Mouse (Mus musculus): Measurements from ENCODE around the gene Rps6kb1. TPM values are rescaled to one million over a fixed set of nuclear protein-coding genes. Genes with fewer than 3 reads are reported as not detected.

Gene Rps6kb1
- total and polyA plus RNA-seq, 2 experiments from 2014 or later: 51.8 to 69.2 TPM

GRCm38 (mm10) chr11:86490782-86491181 is 53.8 kb downstream of the Rps6kb1 start:
- WGBS: 89% methylated on average over 1 of the region's 1 CpGs
- H3K9me3 ChIP-seq (ENCODE audit: low read length): no peaks in the 10 kb centered on the region

DNA sequence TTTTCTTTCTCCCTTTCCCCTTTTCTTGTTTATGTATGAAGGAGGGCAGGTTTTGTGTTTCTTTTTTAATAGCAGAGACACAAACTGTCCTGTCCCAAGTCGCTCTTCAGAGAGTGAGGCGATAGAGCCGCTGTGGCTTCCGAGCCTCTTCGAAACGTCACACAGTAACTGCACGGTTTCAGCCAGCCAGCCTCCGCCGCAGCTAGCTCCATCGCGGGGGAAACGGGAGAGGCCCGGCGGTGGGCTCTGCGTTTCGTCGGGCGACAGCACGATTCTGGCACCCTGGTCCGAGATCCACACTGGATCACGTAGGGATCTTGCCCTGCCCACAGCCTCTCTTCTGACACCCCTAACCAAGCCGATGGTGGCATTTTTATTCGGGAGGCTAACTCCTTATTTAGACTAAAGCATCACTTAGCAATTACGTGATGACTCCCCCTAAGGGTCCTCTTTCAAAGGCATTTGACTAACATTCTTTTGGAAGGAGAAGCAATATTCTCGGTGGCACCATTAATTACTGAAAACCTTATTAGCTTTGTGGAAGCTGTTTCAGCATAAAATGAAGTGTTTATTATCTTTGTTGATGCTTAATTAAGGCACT is 59.6 kb downstream of the Rps6kb1 start:
- DNase-seq (peak; percentile 74), ATAC-seq (peak; percentile 59)
- Histone ChIP-seq H3K36me3 (ENCODE audit: insufficient read depth) (peaks cover 6% of the 10 kb centered on the region; the same call in 1 of the 2 replicates), H3K4me2 (ENCODE audit: low read depth) (peak overlapping the region; percentile 64), H3K9me3 (ENCODE audit: low read length) (no peaks in the 10 kb centered on the region), H3K27ac (ENCODE audit: low read depth, low read length) (peak overlapping the region; percentile 80), H3K4me1 (ENCODE audit: insufficient read depth) (peaks cover 9% of the 10 kb centered on the region), H3K4me3 (ENCODE audit: low read depth, low read length) (peak overlapping the region; percentile 62), H3K9ac (peak overlapping the region; percentile 69), H3K27me3 (ENCODE audit: insufficient read depth, low read length) (no peaks in the 10 kb centered on the region)
- peak; percentile 16; the same call in 1 of the 2 replicates for TF ChIP-seq CTCF (IDR thresholded peaks at IDR 0.05; ENCODE audit: low read depth)
- WGBS: under 1% methylated on average over 25 of the region's 25 CpGs

More at GRCm38 (mm10) chr11:86490782-86491181, 53.8 kb downstream of the Rps6kb1 start:
- DNase-seq (no peak), ATAC-seq (no peak)
- H3K36me3 ChIP-seq (ENCODE audit: insufficient read depth): peaks cover 13% of the 10 kb centered on the region
- no peaks in the 10 kb centered on the region for H3K27me3 ChIP-seq (ENCODE audit: insufficient read depth, low read length)
- H3K4me1 ChIP-seq (ENCODE audit: insufficient read depth): peaks cover 5% of the 10 kb centered on the region
- no peak overlapping the region for H3K4me2 ChIP-seq (ENCODE audit: low read depth)
- no peak overlapping the region for H3K27ac ChIP-seq (ENCODE audit: low read depth, low read length)
- no peak for TF ChIP-seq CTCF (IDR thresholded peaks at IDR 0.05; ENCODE audit: low read depth)
- H3K9ac ChIP-seq: no peak overlapping the region
- H3K4me3 ChIP-seq (ENCODE audit: low read depth, low read length): no peak overlapping the region

GRCm38 (mm10) chr11:86484101-86484868 is 60.3 kb downstream of the Rps6kb1 start, which contains the start of gene Rnft1:
TSS of gene Rnft1 (plus strand) at chr11:86484657.
- Histone ChIP-seq H3K27ac (ENCODE audit: low read depth, low read length) (peak within 1 kb of the TSS; percentile 80), H3K27me3 (ENCODE audit: insufficient read depth, low read length) (no peaks in the 10 kb centered on the region), H3K4me2 (ENCODE audit: low read depth) (peak within 1 kb of the TSS; percentile 64), H3K36me3 (ENCODE audit: insufficient read depth) (peaks cover under 1% of the 10 kb centered on the region; the same call in 1 of the 2 replicates), H3K9ac (peak within 1 kb of the TSS; percentile 69), H3K4me3 (ENCODE audit: low read depth, low read length) (peak within 1 kb of the TSS; percentile 62), H3K9me3 (ENCODE audit: low read length) (no peaks in the 10 kb centered on the region), H3K4me1 (ENCODE audit: insufficient read depth) (peaks cover 9% of the 10 kb centered on the region)
- peak; percentile 18; the same call in 1 of the 2 replicates for TF ChIP-seq CTCF (IDR thresholded peaks at IDR 0.05; ENCODE audit: low read depth)
- WGBS: under 1% methylated on average over 68 of the region's 68 CpGs
- peak; percentile 97 for ATAC-seq
- DNase-seq: peak; percentile 97

- Histone ChIP-seq H3K9me3 (ENCODE audit: low read length) (no peaks in the 10 kb centered on the region), H3K27ac (ENCODE audit: low read depth, low read length) (peak overlapping the region; percentile 30; the same call in 1 of the 2 replicates), H3K36me3 (ENCODE audit: insufficient read depth) (no peaks in the 10 kb centered on the region), H3K4me1 (ENCODE audit: insufficient read depth) (0 out of 2 replicates have a peak, but pooled peaks cover 8% of the 10 kb centered on the region), H3K4me3 (ENCODE audit: low read depth, low read length) (no peak overlapping the region), H3K9ac (no peak overlapping the region), H3K4me2 (ENCODE audit: low read depth) (peak overlapping the region; percentile 11; the same call in 1 of the 2 replicates), H3K27me3 (ENCODE audit: insufficient read depth, low read length) (no peaks in the 10 kb centered on the region)
- no peak for DNase-seq
- 46% methylated on average over 3 of the region's 3 CpGs for WGBS
- TF ChIP-seq CTCF (IDR thresholded peaks at IDR 0.05; ENCODE audit: low read depth): no peak
- no peak for ATAC-seq
These were observed 71.0 kb downstream of the Rps6kb1 start for GRCm38 (mm10) chr11:86473576-86473975.

DNA sequence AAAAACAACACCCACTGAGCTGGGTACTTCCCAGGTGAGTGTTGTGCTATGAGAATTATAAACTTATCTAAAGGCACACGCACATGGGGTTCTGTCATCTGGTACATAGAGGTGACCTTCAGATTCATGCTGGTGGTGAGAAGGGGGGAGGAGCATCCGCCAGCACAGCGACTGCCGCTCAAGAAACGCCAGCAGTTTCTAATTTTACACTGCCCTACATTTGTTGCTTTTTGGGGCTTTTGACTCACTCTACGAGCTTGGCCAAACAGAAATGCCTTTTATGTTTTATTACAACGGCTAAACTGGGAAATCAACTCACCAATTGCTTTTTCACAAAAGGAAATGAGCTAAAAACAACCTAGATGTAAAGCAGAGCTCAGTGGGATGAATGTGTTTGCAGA is 71.8 kb downstream of the Rps6kb1 start:
- Histone ChIP-seq H3K27ac (ENCODE audit: low read depth, low read length) (peak overlapping the region; percentile 30), H3K27me3 (ENCODE audit: insufficient read depth, low read length) (no peaks in the 10 kb centered on the region), H3K4me1 (ENCODE audit: insufficient read depth) (0 out of 2 replicates have a peak, but pooled peaks cover 8% of the 10 kb centered on the region), H3K4me2 (ENCODE audit: low read depth) (peak overlapping the region; percentile 11), H3K9me3 (ENCODE audit: low read length) (no peaks in the 10 kb centered on the region), H3K9ac (0 out of 2 replicates have a peak overlapping the region, but pooled peaks have one; percentile 0), H3K4me3 (ENCODE audit: low read depth, low read length) (no peak overlapping the region), H3K36me3 (ENCODE audit: insufficient read depth) (no peaks in the 10 kb centered on the region)
- 11% methylated on average over 7 of the region's 7 CpGs for WGBS
- peak; percentile 41 for DNase-seq
- peak; percentile 55; the same call in 1 of the 2 replicates for ATAC-seq
- no peak for TF ChIP-seq CTCF (IDR thresholded peaks at IDR 0.05; ENCODE audit: low read depth)

DNA sequence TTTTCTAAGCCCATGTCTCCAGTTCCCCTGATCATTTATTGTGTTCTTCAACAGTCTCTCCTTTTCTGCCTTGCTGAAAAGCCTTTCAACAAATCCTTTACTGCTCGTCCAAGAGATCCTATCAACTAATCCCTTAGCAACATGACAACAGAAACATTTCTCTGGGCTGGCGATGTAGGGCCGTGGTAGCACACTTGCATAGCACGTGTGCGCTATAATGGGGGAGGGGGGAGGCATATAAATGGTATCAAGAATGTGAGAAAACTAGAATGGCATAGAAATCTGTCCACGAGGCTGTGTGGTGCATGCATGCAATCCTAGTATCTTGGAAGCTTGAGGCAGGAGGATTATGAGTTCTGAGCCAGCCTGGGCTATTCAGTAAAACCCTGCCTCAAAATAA is 72.8 kb downstream of the Rps6kb1 start:
- H3K27me3 ChIP-seq (ENCODE audit: insufficient read depth, low read length): no peaks in the 10 kb centered on the region
- 0 out of 2 replicates have a peak, but pooled peaks cover 8% of the 10 kb centered on the region for H3K4me1 ChIP-seq (ENCODE audit: insufficient read depth)
- H3K9ac ChIP-seq: no peak overlapping the region
- DNase-seq (peak; percentile 31), ATAC-seq (peak; percentile 76)
- H3K4me2 ChIP-seq (ENCODE audit: low read depth): no peak overlapping the region
- TF ChIP-seq CTCF (IDR thresholded peaks at IDR 0.05; ENCODE audit: low read depth): no peak
- no peak overlapping the region for H3K27ac ChIP-seq (ENCODE audit: low read depth, low read length)
- no peak overlapping the region for H3K4me3 ChIP-seq (ENCODE audit: low read depth, low read length)
- H3K9me3 ChIP-seq (ENCODE audit: low read length): no peaks in the 10 kb centered on the region
- WGBS: 13% methylated on average over 6 of the region's 6 CpGs
- no peaks in the 10 kb centered on the region for H3K36me3 ChIP-seq (ENCODE audit: insufficient read depth)

Measured in forebrain, postnatal 0 days (tissue).